Mouse (Mus musculus) cerebellum, postnatal 10 days (tissue): ENCODE data around the gene Styx.

Experiments used
- DNase-seq, 2 experiments: peaks; one replicate each; pipeline ENCODE4 v3.0.0; 2021; ENCODE audit warnings: mixed read lengths in 2 of 2

Styx gene

GRCm38 (mm10) chr14:45469446-45469845 lies 118.6 kb downstream of the Styx start:
- DNase-seq: peak in 1 of 2 experiments; percentile 15
